Mouse (Mus musculus): ENCODE results near the gene Mak.

Gene Mak

DNA sequence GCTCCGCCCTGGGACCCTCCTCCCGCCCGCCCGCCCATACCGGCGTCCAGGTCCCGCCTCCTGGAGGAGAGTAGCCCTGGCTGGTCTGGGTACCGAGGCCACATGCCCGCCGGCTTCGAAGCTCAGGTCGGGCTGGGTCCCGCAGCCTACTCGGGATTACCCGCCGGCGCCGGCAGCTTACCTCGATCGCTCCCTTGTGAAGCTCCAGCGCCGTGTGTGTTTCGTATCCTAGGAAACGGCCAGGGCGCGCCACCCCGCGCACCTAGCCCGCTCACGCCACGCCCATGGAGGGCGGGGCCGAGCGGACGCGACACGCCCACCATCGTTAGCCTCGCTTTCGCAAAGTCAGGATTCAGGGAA is at the start of gene Mak:
Gene Mak, minus strand, starts transcription at position 286 of the 360 bp plus-strand sequence.
- DNase-seq (ENCODE audit: low spot score in 2 of 2) = peak; percentile 41 to 47

DNA sequence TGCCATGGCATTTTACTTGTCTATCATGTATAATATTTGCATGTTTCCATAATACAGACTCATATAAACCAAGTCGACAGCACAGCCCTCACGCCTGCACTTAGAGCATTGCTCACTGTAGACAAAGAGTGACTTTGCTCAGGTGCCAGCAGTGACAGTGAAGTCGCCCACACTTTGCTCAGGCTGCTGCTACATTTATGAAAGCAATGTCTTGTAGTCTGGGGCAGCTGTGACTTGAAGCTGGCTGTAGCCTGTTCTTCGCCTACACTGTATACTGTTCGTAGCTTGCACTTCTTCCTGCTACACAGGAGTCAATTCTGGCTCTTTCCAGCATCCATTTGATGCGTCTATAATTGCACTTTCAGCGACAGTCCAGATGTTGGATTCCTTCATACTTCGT is 49.6 kb upstream of the Mak start:
- DNase-seq (ENCODE audit: low spot score in 2 of 2) = peak in 1 of 2 experiments; percentile 5

DNA sequence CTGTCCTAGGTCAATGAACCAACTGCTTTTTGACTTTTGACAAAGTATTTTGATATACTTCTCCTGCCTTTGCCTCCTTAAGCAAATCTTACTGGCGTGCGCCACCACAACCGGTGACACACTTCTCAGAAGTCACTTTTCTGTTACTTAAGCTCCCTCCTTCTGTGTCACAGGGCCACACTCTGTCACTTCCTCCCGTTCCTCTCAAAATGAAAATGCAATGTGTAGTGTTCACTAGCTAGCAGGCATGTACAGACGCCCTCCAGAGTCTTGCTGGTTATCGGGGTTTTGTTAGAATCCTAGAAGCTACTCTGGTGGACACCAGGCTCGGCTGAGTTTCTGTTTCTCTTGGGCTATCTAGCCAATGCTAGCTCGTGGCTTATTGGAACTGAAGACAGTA is 48.8 kb upstream of the Mak start:
- no peak for DNase-seq (ENCODE audit: low spot score in 2 of 2)

- no peak for DNase-seq (ENCODE audit: low spot score in 2 of 2)
These were observed 44.2 kb upstream of the Mak start for GRCm38 (mm10) chr13:41123666-41124225.

GRCm38 (mm10) chr13:41119152-41119945 is 39.8 kb upstream of the Mak start:
- no peak for DNase-seq (ENCODE audit: low spot score in 2 of 2)

- DNase-seq (ENCODE audit: low spot score in 2 of 2) = no peak
These were observed 34.4 kb upstream of the Mak start, which contains the start of gene Sycp2l for GRCm38 (mm10) chr13:41113940-41114339. Gene Sycp2l (plus strand): TSS chr13:41114307.

GRCm38 (mm10) chr13:41110935-41111334 is 31.4 kb upstream of the Mak start, which contains the start of gene Gcm2:
Gene Gcm2 (minus strand): TSS chr13:41111035.
- DNase-seq (ENCODE audit: low spot score in 2 of 2) = no peak

DNA sequence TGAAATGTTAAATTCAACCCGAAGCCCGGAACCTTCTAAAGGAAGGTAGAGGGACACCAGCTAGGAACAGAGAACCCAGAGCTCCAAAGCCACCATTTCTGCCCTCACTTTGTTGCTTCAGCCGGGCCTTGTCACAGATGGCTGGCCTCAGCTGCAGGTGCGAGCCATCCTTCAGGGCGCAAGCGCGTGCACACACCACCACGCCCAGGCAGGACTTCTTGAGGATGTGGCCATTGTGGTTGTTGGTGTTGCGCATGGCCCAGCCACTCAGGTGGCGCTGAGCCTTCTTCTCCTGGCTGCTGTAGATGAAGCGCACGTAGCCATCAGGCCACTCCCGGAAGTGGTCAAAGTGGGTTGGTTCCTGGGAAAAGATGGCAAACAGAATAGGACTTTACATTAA is 26.0 kb upstream of the Mak start:
- DNase-seq (ENCODE audit: low spot score in 2 of 2) = no peak

DNA sequence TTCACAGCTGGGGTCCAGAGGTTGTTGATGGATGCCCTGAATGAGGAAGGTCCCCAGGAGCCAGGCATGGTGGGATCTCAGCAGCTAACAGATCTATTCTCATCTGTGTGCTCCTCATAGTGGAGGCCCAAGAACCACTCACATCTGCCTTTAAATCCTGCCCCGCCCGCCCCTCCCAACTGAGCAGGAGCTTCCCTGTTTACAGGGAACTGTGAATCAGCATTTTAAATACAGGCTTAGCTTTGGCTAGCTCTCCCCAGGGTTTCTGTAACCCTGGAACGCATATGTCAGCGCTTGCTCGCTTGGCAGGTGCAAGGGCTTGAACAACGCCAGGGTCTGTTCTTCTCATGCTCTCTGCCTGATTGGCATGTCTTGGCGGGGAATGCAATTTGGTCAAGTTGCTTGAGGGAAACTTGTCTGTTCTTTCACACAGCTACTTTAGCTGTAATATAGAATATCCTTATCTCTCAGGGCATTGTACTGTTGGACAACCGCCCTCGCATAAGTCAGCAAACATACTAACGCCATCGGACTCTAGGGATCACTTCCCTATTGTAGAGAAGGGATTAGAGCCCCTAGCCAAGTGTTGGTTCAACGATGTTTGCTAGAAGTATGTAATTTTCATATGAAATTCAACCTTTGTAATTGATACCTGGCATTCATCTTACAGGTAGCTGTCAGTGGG is 24.5 kb upstream of the Mak start:
- DNase-seq (ENCODE audit: low spot score in 2 of 2) = no peak

- no peak for DNase-seq (ENCODE audit: low spot score in 2 of 2)
These were observed 20.5 kb upstream of the Mak start for GRCm38 (mm10) chr13:41100031-41100430.

GRCm38 (mm10) chr13:41098325-41098724 is 18.8 kb upstream of the Mak start:
- DNase-seq (ENCODE audit: low spot score in 2 of 2) = no peak

DNA sequence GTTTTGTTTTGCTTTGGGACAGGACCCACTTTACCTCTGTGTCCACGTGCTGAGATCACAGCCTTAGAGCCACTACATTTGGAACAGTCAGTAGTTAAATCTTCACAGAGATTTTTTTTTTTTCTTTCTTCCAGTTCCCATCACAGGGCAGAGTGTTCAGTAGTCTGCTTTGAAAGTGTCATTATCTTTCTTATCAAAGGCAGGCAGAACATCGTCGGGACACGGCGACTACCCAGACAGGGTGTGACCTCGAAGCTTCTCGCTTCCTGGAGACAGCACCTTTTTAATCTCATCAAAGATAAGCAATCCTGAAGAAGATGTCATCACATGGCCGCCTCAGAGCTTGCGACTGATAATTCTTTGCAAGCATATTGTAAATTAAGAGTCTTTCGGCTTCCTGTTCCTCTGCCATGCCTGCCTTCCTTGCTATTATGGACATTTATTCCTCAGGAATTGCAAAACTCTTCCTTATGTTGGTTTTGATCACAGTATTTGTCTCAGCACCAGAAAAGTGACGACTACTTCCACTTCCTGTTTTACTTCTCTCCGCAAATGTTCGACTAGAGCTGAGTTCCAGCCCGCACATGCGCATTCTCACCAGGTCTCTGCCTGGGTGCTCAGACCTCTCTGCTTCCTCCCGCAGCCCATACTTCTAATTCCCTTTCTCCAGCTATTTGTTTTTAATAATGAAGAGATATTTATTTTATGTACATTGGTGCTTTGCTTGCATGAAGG is 18.0 kb upstream of the Mak start:
- DNase-seq (ENCODE audit: low spot score in 2 of 2) = no peak

DNA sequence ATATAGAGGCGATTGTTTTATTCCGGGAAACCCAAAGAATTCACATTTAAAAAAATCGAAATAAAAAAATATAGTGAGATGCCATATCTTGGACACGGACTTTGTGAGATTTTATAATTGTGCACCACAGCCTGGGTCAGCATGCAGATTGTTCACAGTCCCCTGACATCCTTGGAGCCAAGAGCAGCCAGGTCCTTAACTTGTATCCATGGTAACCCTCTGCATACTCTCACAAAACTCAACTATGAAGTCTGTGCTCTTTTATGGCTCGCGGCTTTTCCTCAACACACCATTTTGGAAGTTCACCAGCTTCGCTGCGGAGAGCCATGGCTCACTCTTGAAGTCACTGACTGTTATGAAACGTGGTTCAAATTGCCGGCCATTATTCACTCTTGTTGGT is 14.7 kb upstream of the Mak start:
- no peak for DNase-seq (ENCODE audit: low spot score in 2 of 2)

DNA sequence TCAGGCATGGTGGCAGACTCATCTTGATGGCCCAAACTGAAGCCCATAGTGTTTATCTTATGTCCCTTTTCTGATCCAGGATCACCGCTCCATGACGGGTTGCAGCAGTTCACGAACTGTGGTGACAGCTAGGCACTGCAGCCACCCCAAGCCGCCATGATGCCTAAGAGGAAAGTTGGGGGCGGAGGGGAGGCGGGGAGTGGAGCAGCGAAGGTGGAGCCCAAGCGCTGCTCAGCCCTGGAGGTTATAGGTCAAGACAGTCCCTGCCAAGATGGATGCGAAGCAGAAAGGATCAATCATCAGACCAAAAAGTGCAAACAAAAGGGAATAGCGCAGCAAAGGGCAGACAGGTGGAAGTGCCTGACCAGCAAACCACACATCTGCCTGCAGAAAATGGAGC is 11.8 kb upstream of the Mak start:
- no peak for DNase-seq (ENCODE audit: low spot score in 2 of 2)

GRCm38 (mm10) chr13:41088746-41089145 is 9.2 kb upstream of the Mak start:
- no peak for DNase-seq (ENCODE audit: low spot score in 2 of 2)

GRCm38 (mm10) chr13:41085140-41085539 is 5.6 kb upstream of the Mak start:
- DNase-seq (ENCODE audit: low spot score in 2 of 2) = no peak

DNA sequence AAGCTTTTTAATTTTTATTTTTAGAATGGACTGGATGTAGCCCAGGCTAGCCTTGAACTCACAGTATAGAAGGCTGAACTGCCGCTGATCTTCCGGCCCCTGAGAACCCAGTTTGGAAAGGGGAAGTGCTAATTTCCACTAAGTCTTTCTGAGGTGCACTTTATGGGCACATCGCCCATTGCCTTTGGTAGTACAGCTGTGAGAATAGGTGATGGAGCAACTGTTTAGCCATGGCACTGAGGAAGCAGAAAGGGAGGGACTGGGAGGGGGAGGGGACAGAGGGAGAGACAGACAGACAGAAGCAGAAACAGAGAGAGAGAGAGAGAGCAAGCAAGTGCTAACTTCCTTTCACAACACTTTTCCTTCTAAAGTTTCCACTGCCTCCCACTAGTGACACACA is 5.0 kb upstream of the Mak start:
- no peak for DNase-seq (ENCODE audit: low spot score in 2 of 2)

- no peak for DNase-seq (ENCODE audit: low spot score in 2 of 2)
These were observed 1.2 kb upstream of the Mak start for GRCm38 (mm10) chr13:41080700-41081099.

GRCm38 (mm10) chr13:41079859-41080258 is 353 bp upstream of the Mak start:
- DNase-seq (ENCODE audit: low spot score in 2 of 2) = no peak

DNA sequence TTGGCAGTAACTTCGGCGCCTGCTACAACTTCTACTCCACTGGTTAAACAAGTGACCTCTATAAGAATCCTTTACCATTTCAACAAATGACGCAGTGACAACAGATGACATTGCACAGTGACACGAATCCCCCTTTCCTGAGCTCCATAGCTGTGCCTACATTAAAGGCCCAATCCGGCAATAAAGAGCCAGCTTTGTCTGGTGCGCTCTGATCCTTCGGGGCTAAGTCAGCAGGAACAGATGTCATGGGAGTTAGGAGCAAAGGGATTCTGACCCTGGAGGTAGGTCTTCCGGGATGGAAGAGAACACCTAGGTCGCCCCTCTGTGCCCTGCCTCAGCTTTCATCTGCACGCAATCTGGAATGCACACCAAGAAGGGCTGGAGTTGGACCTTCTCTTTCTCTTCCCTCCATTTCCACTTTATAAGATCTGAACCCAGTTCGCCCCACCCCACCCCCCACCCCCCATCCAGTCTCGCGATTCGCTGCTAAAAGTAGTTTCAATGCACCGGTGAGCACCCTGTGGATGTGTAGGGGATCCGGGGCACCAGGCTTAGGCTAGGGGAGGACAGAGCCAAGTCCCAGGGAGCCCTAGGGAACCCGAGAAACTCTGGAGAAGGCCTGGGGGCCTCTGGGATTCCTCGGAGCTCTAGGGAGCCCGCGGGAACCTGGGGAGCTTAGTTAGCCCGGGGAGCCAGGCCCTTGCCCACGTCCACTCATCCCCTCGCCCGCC is 651 bp downstream of the Mak start:
- DNase-seq (ENCODE audit: low spot score in 2 of 2) = no peak

GRCm38 (mm10) chr13:41077921-41078320 is 1.6 kb downstream of the Mak start:
- DNase-seq (ENCODE audit: low spot score in 2 of 2) = no peak

DNA sequence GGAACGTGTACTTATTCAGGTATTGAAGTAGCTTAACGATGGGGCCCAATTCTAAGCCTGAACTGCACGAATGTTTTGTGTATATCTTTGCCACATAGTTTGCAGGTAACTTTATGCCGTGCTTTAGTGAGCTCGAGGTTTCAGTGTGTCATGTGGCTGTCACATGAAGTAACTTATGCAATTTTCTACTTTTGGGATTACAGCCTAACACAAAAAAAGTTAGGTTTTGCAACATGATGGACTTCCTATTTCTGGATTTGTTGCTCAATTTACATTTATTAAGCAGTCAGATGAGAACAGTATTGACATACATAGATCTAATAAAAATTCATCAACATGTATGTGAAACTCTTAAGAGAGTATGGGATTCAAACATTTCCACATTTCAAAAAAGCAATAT is 5.7 kb downstream of the Mak start:
- no peak for DNase-seq (ENCODE audit: low spot score in 2 of 2)
